Mouse (Mus musculus) naive thymus-derived CD4-positive, alpha-beta T cell, adult 2 months (primary cell): Measurements from ENCODE around the gene Cntrl.

Experiments used
- DNase-seq: peaks from one replicate; pipeline ENCODE4 v3.0.0-alpha.2; 2011; ENCODE audit warnings: low read depth

Gene Cntrl

DNA sequence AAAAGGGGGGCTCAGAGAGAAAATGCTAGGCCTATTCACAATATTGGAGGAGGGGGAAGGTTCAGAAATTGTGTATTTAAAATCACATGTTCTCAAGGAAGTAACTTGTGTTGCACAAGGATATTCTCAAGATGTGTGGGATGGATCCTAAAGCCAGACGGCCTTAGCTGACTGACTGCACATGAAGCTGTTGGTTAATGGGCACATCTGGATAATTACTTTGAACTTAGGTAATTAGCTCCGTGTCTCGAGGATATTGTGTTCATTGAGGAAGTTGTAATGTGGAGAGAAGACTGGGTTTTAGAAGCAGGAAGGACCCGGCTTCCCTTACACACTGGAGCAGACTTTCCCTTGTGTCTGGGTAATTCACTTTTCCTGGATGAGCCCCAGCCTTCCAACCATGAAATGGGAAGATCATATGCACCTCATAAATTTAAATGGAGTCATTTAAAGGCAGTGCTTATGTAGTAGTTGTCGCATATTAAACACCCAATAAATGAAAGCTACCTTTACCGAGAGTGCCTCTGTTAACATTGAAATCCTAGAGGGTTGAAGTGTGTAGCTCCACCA lies 113.6 kb downstream of the Cntrl start:
- no peak for DNase-seq

DNA sequence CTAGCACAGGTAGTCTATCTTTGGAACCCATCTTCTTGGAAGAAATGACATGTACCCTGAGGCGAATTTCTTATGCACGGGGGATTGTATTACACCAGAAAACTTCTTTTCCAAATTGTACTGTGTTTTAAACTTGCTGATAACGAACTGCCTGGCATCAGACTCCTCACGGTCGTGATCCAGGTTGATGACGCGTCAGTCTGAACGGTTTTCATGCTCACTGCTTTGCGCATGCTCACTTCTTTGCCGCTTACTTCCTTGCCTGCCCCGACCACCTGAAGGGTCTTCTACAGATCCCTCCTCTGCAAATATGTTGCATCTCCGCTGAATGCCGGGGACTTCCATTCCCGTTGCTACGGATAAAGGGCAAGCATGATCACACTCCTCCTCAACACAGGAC lies 115.0 kb downstream of the Cntrl start:
- no peak for DNase-seq

DNA sequence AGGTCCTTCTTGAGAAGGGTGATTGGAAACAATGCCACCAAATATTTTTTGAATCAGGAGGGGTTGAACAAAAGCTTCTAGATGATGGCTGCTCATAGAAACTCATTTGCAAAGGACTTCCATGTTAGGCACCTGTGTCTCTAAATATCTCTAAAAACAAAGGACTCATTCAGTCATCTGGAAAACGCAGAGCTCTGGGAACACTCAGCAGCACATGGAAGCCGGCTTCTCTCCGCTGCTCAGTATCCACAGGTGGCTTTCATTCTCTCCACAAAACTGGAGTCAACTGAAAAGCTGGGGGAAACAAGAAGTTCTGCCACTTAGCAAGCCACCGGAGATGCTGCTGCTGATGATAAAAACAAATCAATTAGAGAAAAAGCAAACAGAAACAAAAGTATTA lies 118.9 kb downstream of the Cntrl start:
- DNase-seq = no peak
